Mouse (Mus musculus) kidney, postnatal 0 days (tissue): ENCODE results near the gene Lin7a. TPM values are rescaled to one million over a fixed set of nuclear protein-coding genes. Genes with fewer than 3 reads are reported as not detected.

ENCODE experiments used
- ATAC-seq: fragments of 200-750 bp; cut with Nextera tagmentation; replicated peaks from 2 replicates; pipeline ENCODE4 v1.8.0; 2017; ENCODE audit warnings: low read depth, moderate number of reproducible peaks, moderate TSS enrichment, moderate library complexity; ENCODE audit not compliant: low FRiP score
- DNase-seq: peaks from one replicate; pipeline ENCODE4 v3.0.0-alpha.2; 2016; ENCODE audit warnings: low spot score
- H3K27ac ChIP-seq: fragments of 300-500 bp; sonication (generic); 2 replicates; pipeline ENCODE4 v1.5.1; 2014; ENCODE audit warnings: mild to moderate bottlenecking
- H3K27me3 ChIP-seq: fragments of 300-500 bp; sonication (generic); 2 replicates; pipeline ENCODE4 v1.6.1; 2014; ENCODE audit warnings: low read length, mixed read lengths; ENCODE audit not compliant: insufficient read depth
- H3K36me3 ChIP-seq: fragments of 300-500 bp; sonication (generic); 2 replicates; pipeline ENCODE4 v1.6.1; 2014; ENCODE audit warnings: low read length, mixed read lengths; ENCODE audit not compliant: insufficient read depth
- H3K4me1 ChIP-seq: fragments of 300-500 bp; sonication (generic); replicated peaks from 2 replicates; pipeline ENCODE4 v1.6.1; 2014; ENCODE audit warnings: antibody characterized with exemption, low read length, mixed read lengths; ENCODE audit not compliant: insufficient read depth
- H3K4me2 ChIP-seq: fragments of 300-500 bp; sonication (generic); 2 replicates; pipeline ENCODE4 v1.6.1; 2014; ENCODE audit warnings: mild to moderate bottlenecking, low read length, moderate library complexity, mixed read lengths
- H3K4me3 ChIP-seq: fragments of 300-500 bp; sonication (generic); replicated peaks from 2 replicates; pipeline ENCODE4 v1.5.1; 2014; ENCODE audit warnings: low read depth, low read length
- H3K9ac ChIP-seq: fragments of 300-500 bp; sonication (generic); 2 replicates; pipeline ENCODE4 v1.6.1; 2014; ENCODE audit warnings: low read depth, low read length
- H3K9me3 ChIP-seq: fragments of 300-500 bp; sonication (generic); replicated peaks from 2 replicates; pipeline ENCODE4 v1.6.1; 2016; ENCODE audit warnings: low read length, inconsistent platforms, mixed read lengths
- CTCF ChIP-seq: IDR thresholded peaks from 2 replicates; pipeline ENCODE4 v1.5.1; 2016; ENCODE audit warnings: antibody characterized with exemption, low read depth, mild to moderate bottlenecking, moderate library complexity
- WGBS: fragments of 180-500 bp; shearing (Covaris S2); extraction: QIAGEN DNeasy Blood & Tissue Kit; methylation state at CpG from one replicate; pipeline ENCODE4 v1.1.7; 2014; 5-methylcytosine and 5-hydroxymethylcytosine counted together
- polyA plus RNA-seq: library from polyadenylated mRNA; unstranded; fragments of >200 nt; fragmentation: Nextera tagmentation; extraction: Ambion mirVana; gene quantifications from 2 replicates; pipeline ENCODE4 v1.2.1, GENCODE M21; 2015

Lin7a gene
- polyA plus RNA-seq, 1 experiment from 2014 or later, result 0.54 TPM

GRCm38 (mm10) chr10:107231421-107232010 is 40.0 kb upstream of the Lin7a start:
- no peaks in the 10 kb centered on the region for H3K4me1 ChIP-seq
- no peak overlapping the region for H3K9ac ChIP-seq
- H3K36me3 ChIP-seq, result no peaks in the 10 kb centered on the region
- ATAC-seq, result no peak
- H3K4me2 ChIP-seq, result no peak overlapping the region
- H3K4me3 ChIP-seq, result no peak overlapping the region
- H3K9me3 ChIP-seq, result no peaks in the 10 kb centered on the region
- DNase-seq, result no peak
- WGBS, result 81% methylated on average over 4 of the region's 4 CpGs
- H3K27me3 ChIP-seq, result no peaks in the 10 kb centered on the region
- no peak for TF ChIP-seq CTCF
- no peak overlapping the region for H3K27ac ChIP-seq

GRCm38 (mm10) chr10:107232491-107233110 is 38.9 kb upstream of the Lin7a start:
- H3K36me3 ChIP-seq, result no peaks in the 10 kb centered on the region
- H3K4me2 ChIP-seq, result no peak overlapping the region
- no peaks in the 10 kb centered on the region for H3K27me3 ChIP-seq
- TF ChIP-seq CTCF, result no peak
- WGBS, result 87% methylated on average over 2 of the region's 2 CpGs
- no peak overlapping the region for H3K9ac ChIP-seq
- no peak overlapping the region for H3K27ac ChIP-seq
- no peaks in the 10 kb centered on the region for H3K4me1 ChIP-seq
- ATAC-seq (no peak), DNase-seq (no peak)
- H3K4me3 ChIP-seq, result no peak overlapping the region
- H3K9me3 ChIP-seq, result no peaks in the 10 kb centered on the region

GRCm38 (mm10) chr10:107233221-107233620 is 38.3 kb upstream of the Lin7a start:
- Histone ChIP-seq H3K4me1 (no peaks in the 10 kb centered on the region), H3K4me2 (no peak overlapping the region), H3K9ac (no peak overlapping the region), H3K27me3 (no peaks in the 10 kb centered on the region), H3K27ac (no peak overlapping the region), H3K9me3 (no peaks in the 10 kb centered on the region), H3K36me3 (no peaks in the 10 kb centered on the region), H3K4me3 (no peak overlapping the region)
- DNase-seq (no peak), ATAC-seq (no peak)
- no peak for TF ChIP-seq CTCF
- WGBS, result 83% methylated on average over 2 of the region's 2 CpGs

GRCm38 (mm10) chr10:107233825-107234224 is 37.7 kb upstream of the Lin7a start:
- no peak for TF ChIP-seq CTCF
- no peaks in the 10 kb centered on the region for H3K4me1 ChIP-seq
- no peak overlapping the region for H3K4me2 ChIP-seq
- no peak overlapping the region for H3K27ac ChIP-seq
- 92% methylated on average over 4 of the region's 4 CpGs for WGBS
- DNase-seq (no peak), ATAC-seq (no peak)
- H3K27me3 ChIP-seq, result no peaks in the 10 kb centered on the region
- H3K4me3 ChIP-seq, result no peak overlapping the region
- no peaks in the 10 kb centered on the region for H3K9me3 ChIP-seq
- H3K9ac ChIP-seq, result no peak overlapping the region
- H3K36me3 ChIP-seq, result no peaks in the 10 kb centered on the region

- DNase-seq (no peak), ATAC-seq (no peak)
- H3K9me3 ChIP-seq, result no peaks in the 10 kb centered on the region
- no peaks in the 10 kb centered on the region for H3K36me3 ChIP-seq
- WGBS, result 83% methylated on average over 7 of the region's 7 CpGs
- no peaks in the 10 kb centered on the region for H3K27me3 ChIP-seq
- H3K4me1 ChIP-seq, result no peaks in the 10 kb centered on the region
- TF ChIP-seq CTCF, result no peak
- H3K9ac ChIP-seq, result no peak overlapping the region
- no peak overlapping the region for H3K4me3 ChIP-seq
- no peak overlapping the region for H3K4me2 ChIP-seq
- H3K27ac ChIP-seq, result no peak overlapping the region
These were observed 36.8 kb upstream of the Lin7a start for GRCm38 (mm10) chr10:107234421-107235400.

- H3K4me2 ChIP-seq, result no peak overlapping the region
- no peak for TF ChIP-seq CTCF
- WGBS, result 84% methylated on average over 3 of the region's 3 CpGs
- no peak overlapping the region for H3K4me3 ChIP-seq
- H3K36me3 ChIP-seq, result no peaks in the 10 kb centered on the region
- H3K9ac ChIP-seq, result no peak overlapping the region
- no peak for ATAC-seq
- no peaks in the 10 kb centered on the region for H3K4me1 ChIP-seq
- no peak overlapping the region for H3K27ac ChIP-seq
- no peak for DNase-seq
- no peaks in the 10 kb centered on the region for H3K27me3 ChIP-seq
- H3K9me3 ChIP-seq, result no peaks in the 10 kb centered on the region
These were observed 36.0 kb upstream of the Lin7a start for GRCm38 (mm10) chr10:107235496-107235895.
